Mouse (Mus musculus): ENCODE data around the gene Gm45062.

DNA sequence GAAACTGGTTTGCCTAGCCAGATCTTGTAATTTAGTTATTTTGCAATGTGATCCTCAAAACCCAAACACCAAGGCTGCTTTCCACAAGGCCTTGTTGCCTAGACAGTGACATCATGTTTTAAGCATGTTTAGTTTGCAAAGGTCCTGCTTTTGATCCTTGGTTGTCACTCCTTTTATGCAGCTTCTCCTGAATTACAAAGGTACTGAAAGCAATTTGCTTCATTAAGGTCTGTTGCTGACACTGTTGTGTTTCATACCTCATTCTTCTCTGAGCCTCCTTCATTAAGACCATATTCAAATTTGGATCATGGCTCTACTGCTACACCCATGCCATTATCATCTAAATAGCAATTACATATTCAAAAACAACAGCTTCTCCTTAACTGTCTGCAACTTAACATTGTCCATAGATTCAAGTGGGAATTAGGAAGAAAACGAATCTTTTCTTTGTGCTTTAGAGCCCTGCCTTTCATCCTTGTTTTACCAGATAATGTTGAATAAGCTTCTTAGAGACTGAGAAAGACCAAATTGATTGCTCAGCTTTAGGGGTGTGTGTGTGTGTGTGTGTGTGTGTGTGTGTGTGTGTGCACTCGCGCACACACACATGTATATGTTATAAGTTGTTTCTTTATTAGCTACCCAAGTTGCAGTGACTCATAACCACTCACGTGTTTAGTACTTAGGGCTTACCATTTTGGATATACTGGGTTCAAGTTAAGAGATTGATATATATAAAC is 35.0 kb downstream of the Gm45062 start:
- TF ChIP-seq POLR2A (IDR thresholded peaks at IDR 0.05; ENCODE audit: insufficient read depth, low read length) (no peak), CTCF (IDR thresholded peaks at IDR 0.05; ENCODE audit: low read depth, low read length) (no peak), EP300 (IDR thresholded peaks at IDR 0.05; ENCODE audit: insufficient read depth, low read depth, low read length) (no peak)

Data from ES-Bruce4 (cell line).